Mouse (Mus musculus) frontal cortex, postnatal 36 days (tissue): ENCODE results near the gene Aoc2.
"Not testable (repeated sequence)": the region's sequence is repeated elsewhere in the genome, so short reads cannot be mapped to it uniquely, and the experiment has no call there.

ENCODE experiments used
- DNase-seq, 2 experiments: peaks; one replicate each; pipeline ENCODE4 v3.0.0; 2022; ENCODE audit warnings: low spot score in 2 of 2

The Aoc2 gene

GRCm38 (mm10) chr11:101315665-101316500 is 9.0 kb upstream of the Aoc2 start, which contains the start of gene Psme3:
TSS of gene Psme3 (plus strand) at chr11:101316213.
- DNase-seq = peak; percentile 96

DNA sequence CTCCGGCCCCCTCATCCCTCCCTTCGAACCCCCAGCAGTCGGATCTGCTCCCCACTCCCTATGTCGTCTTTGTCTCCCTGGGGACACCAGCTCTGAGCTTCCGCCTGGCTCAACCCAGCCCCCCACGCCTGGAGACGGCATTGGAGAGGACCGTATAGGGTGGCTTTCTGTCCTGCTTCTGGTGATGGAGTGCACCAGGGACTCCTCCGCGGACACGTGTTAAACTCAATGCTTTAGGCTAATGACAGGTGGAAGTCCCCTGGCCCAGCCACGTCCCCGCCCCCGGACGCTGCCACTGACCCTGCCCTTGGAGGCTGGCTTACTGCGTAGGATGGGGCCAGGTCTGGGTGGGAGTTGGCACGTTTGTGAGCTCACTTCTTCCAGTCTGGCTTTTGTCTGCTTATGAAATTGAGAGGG is 8.4 kb upstream of the Aoc2 start:
- no peak for DNase-seq

DNA sequence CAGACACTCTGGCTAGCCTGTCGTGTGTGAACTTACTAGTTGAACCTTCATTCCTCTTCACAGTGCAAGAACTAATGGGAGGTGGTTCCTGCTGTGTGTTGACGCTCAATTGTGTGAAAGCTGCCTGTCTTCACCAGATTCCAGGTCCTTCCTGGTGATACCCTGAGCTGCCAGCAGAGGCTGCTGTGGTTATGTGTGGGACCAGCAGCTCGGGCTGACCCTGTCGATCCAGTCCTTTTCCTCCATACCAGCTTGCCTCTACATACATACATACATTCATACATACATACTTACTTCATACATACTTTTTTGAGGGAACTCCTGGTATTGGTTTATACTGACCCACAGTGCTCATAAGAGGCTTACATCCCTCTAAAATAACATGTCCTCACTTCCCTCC is 1.3 kb upstream of the Aoc2 start:
- DNase-seq = peak; percentile 55 to 77

GRCm38 (mm10) chr11:101325201-101325600 is 338 bp downstream of the Aoc2 start:
- DNase-seq = not testable (repeated sequence)

- DNase-seq = no peak
Observed at GRCm38 (mm10) chr11:101326147-101326546, 1.3 kb downstream of the Aoc2 start.

DNA sequence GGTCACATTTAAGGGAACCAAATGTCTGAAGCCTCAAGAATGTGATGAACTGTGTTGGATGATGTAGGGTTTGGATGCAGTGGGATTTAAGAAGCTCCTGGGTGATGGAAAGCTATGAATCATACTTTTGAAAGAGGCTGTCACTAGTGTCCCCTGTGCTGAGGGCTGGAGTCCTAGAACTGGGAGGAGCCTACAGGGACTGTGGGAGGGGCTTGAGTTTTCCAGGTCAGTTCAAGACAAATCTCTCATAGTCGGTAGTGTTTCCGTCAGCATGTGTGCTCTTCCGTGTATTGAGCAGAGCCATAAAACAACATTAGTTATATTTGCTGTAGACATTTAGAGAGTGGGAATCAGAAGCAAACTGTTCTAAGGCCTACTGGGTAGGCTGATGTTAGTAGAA is 2.4 kb downstream of the Aoc2 start:
- DNase-seq = no peak

DNA sequence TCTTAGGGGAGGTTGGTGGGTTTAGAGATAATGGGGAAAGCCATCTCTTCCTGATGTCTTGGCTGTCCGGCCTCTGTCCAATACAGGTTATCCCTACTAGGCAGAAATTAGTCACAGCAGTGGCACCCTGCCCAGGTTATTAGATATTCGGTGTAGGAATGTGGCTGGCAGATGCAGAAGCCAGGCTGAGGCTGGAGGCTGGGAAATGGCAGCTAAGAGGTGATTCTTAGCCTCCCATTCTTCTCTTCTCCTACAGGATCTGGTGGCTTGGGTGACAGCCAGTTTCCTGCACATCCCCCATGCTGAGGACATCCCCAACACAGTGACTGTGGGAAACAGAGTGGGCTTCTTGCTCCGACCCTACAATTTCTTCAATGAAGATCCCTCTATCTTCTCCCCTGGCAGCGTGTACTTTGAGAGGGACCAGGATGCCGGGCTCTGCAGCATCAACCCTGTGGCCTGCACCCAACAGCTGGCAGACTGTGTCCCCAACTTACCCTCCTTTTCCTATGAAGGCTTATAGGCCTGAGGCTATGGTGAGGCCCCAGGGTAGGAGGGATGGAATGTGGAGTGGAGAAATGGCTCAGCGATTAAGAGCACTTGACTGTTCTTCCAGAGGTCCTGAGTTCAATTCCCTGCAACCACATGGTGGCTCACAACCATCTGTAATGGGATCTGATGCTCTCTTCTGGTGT is 4.2 kb downstream of the Aoc2 start:
- peak; percentile 34 to 36 for DNase-seq

DNA sequence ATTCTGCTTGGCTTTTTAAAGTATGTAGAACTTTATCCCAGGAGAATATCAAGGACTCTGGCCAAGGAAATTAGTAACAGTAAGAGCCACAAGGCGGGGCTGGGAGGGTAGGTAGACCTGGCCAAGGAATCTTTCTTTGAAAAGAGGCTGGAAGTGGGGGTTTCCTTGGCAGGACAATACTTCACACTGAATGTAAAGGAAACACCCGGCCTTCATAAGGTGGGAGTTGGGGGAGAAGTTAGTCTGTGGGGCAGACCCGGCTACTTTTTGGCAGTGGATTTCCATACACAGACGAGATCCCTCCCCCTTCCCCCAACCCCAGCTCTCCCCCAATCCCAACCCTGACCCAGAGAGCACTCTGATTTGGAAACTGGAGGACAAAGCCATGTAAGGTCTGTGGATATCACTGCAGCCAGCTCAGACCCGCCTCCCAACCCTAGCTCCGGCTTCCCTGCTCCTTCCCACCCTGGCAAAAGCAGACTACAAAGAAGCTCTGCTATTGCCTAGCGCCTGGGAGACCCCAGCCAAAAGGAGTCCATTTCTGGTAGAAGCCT is 5.6 kb downstream of the Aoc2 start, which contains the start of gene Aoc3:
Gene Aoc3 (plus strand): TSS at position 235 of the 554 bp plus-strand sequence.
- no peak for DNase-seq

DNA sequence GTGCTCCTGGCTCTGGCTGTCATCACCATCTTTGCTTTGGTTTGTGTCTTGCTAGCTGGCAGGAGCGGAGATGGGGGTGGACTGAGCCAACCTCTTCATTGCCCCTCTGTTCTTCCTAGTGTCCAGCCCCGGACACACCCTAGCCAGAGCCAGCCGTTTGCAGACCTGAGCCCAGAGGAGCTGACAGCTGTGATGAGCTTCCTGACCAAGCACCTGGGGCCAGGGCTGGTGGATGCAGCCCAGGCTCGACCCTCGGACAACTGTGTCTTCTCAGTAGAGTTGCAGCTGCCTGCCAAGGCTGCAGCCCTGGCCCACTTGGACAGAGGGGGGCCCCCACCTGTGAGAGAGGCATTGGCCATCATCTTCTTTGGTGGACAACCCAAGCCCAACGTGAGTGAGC is 6.1 kb downstream of the Aoc2 start:
- not testable (repeated sequence) for DNase-seq

- no peak for DNase-seq
Observed at GRCm38 (mm10) chr11:101332537-101332936, 7.7 kb downstream of the Aoc2 start.

DNA sequence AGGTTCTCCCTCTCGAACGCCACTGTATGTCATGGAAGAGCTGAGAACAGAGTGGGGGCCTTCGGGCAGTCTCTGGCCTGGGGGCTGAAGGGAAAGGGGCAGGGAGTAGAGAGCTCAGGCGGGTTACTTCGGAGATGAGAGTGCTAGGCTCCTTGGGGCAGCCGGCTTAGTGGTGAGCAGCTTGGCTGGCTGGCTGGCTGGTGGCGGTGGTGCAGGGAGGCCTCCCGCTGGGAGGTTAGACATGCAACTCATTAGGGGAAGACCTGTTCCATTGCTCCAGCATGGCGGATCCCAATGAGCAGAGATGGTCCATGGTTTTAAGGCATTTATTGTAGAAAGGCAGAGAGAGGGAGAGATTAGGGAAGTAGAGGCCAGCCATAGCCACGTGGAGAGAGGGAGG is 9.2 kb downstream of the Aoc2 start:
- DNase-seq = no peak

DNA sequence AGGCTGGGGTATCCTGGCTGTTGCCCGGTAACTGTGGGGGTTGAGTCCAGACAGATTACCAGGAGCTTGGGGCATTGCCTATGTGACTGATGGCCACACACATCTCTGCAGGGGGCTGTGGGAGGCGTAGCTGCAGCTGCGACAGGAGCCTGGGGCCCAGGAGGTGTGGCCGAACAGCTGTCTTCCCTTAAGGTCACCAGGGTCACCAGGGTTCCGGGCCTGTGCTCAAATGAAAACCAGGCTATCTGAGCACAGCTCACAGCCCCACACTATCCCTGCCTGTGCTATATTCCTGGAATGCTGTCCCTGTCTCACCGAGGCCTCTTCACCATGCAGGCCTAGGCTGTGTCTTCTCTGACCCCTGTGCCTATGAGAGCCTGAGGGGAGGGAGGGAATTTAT is 9.7 kb downstream of the Aoc2 start:
- DNase-seq = no peak

DNA sequence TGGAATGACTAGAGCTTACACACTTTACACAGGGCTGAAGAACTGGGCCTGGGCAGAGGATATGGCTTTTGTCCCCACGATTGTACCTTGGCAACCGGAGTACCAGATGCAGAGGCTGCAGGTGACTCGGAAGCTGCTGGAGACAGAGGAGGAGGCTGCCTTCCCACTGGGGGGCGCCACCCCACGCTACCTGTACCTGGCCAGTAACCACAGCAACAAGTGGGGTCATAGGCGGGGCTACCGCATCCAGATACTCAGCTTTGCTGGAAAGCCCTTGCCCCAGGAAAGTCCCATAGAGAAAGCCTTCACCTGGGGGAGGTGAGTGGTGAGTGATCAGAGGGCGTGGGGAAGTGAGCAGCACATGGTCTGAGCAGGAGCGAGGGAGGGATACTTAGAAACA is 10.8 kb downstream of the Aoc2 start:
- DNase-seq = no peak

DNA sequence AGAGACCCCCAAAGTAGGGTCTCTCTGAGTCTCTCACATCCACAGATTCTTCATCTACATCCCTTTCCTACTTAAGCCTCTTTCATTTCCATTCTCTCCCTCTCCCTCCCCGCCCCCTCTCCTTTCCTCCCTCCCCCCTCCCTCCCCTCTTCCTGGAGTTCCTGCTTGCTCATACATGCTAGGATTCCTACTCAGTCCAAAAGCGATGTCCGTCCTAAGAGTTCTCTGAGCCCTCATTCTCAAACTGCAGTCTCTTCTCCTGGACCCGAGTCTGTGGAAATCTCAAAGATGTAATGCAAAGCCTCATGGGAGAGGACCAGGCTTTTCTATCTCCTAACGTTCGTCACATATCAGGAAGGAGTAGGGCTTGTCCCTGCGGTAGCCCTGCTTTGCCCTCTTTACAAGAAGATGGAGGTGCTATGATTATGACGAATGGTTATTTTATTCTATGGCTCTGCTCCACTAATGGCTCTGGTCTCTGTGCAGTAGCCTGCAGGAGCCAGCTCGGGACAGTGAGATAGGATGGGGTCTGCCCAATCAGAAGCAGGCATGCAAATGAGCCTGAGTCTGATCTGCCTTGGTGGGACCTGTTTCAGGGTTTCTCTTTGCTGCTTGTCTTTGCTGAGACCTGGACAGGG is 13.4 kb downstream of the Aoc2 start:
- no peak for DNase-seq

DNA sequence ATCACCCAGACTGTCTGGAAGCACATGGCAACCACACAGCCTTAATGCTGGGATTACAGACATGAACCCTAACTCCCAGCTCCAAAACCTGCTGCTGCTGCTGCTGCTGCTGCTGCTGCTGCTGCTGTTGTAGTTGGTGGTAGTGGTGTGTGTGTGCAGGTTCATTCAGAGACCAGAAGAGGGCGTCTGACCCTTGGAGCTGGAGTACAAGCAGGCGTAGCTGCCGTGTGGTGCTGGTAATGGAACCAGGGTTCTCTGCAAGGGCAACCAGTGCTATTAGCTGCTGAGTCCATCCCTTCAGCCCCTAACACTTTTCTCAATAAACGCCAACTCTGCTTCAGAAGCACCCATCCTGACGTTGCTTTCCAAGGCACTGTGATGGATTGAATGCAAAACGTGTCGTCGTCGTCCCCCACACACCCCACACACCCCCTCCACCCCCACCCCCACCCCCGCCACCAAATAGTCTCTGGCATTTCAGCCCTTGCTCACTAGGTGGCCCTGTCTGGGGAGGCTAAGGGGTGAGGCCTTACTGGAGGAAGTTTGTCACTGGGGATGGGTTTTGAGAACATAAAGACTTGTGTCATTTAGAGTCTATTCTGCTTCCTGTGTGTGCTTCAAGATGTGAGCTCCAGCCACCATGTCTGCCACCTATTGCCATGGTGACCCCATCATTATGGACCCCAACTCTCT is 22.4 kb downstream of the Aoc2 start:
- no peak for DNase-seq

DNA sequence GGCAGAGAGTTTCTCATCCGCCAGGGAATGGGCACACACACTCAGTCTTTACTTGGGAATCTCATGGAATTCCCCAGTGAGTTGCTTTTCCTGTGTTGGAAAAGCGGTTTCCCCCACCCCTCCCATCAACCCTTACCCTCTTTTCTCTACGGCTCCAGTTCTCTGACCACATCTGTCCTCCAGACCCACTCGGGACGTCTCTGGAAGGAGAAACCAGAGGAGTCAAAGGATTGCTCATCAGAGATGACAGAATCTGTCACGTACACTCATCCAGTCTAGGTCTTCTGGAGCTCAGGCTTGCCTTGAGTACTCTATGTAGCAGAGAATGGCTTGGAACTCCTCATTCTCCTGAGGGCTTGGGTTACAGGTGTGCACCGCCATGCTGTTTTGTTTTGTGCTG is 23.9 kb downstream of the Aoc2 start:
- DNase-seq = no peak

- DNase-seq = no peak
Observed at GRCm38 (mm10) chr11:101349216-101349615, 24.4 kb downstream of the Aoc2 start.

- no peak for DNase-seq
Observed at GRCm38 (mm10) chr11:101351100-101351720, 26.3 kb downstream of the Aoc2 start.

- no peak for DNase-seq
Observed at GRCm38 (mm10) chr11:101351721-101352111, 26.9 kb downstream of the Aoc2 start.

DNA sequence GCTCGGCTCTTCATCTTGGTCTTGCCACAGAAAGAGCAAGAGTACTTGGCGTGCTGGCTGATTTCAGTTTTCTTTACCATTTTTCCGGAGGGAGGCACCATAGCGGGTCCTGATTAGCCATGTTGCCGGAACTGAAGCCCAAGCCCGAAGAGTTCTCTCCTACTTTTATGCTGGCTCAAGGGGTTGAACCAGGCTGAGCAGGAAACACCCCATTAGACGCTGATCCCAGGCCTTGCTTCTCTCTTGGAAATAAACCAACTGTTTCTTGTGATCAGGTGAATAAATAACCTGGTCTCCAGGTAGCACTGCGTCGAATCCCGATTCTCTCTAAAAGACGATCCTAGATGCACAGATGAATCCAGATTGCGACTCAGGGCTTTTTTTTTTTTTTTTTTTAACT is 28.6 kb downstream of the Aoc2 start:
- DNase-seq = no peak

DNA sequence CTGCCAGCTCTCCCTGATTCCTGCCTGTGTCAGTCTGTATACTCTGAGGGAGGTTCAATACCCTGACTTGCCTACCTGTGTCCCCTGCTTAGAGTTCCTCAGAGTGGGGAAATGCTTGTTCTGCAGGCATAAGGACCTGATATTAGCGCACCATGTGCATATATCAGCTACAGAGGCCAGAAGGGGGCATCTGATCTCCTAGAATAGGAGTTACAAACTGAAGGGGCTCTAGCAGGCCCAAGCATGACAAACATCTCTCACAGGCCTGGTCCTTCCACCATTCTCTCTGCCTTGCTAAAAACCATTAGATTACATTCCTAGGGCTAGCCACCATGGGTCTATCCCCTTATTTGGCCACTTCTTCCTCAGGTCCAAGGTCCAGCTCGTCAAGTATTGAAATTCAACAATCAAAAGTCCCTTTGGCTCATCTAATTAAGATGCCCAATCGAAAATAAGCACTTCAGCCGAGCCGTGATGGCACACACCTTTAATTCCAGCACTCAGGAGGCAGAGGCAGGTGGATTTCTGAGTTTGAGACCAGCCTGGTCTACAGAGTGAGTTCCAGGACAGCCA is 29.7 kb downstream of the Aoc2 start:
- no peak for DNase-seq
